Mouse (Mus musculus) cerebellum, adult 2 months (tissue): Measurements from ENCODE around the gene Cisd3. TPM values are rescaled to one million over a fixed set of nuclear protein-coding genes. Genes with fewer than 3 reads are reported as not detected.

Experiments used
- DNase-seq, 2 experiments: peaks; one replicate each; pipeline ENCODE4 v3.0.0; 2021
- H3K27ac ChIP-seq: fragments of 200-500 bp; 2 replicates; pipeline ENCODE4 v1.5.1; 2012; ENCODE audit warnings: low read length, control low read depth, inconsistent platforms; ENCODE audit not compliant: insufficient read depth
- H3K27me3 ChIP-seq: fragments of 200-500 bp; 2 replicates; pipeline ENCODE4 v1.6.1; 2012; ENCODE audit warnings: inconsistent platforms, mild to moderate bottlenecking, low read length, moderate library complexity; ENCODE audit not compliant: control insufficient read depth, insufficient read depth
- H3K4me1 ChIP-seq: fragments of 200-500 bp; 2 replicates; pipeline ENCODE4 v1.6.1; 2011; ENCODE audit warnings: low read length; ENCODE audit not compliant: control insufficient read depth, insufficient read depth
- H3K4me3 ChIP-seq: fragments of 200-500 bp; replicated peaks from 2 replicates; pipeline ENCODE3; 2011; ENCODE audit warnings: mild to moderate bottlenecking, low read depth, low read length, control low read depth; ENCODE audit not compliant: insufficient read depth
- CTCF ChIP-seq: fragments of 200-500 bp; IDR thresholded peaks from 2 replicates; pipeline ENCODE4 v1.5.1; 2011; ENCODE audit warnings: low read depth, mild to moderate bottlenecking, control low read depth, low read length, moderate library complexity, borderline replicate concordance; ENCODE audit not compliant: insufficient read depth
- POLR2A ChIP-seq: fragments of 200-500 bp; IDR thresholded peaks from 2 replicates; pipeline ENCODE4 v1.6.1; 2011; ENCODE audit warnings: low read length, control low read depth, borderline replicate concordance; ENCODE audit not compliant: insufficient read depth
- WGBS: fragments of 180-500 bp; shearing (Covaris S2); methylation state at CpG from one replicate; pipeline ENCODE4 v1.1.7; 2018; 5-methylcytosine and 5-hydroxymethylcytosine counted together
- polyA plus RNA-seq: library from polyadenylated mRNA; depleted of rRNA; stranded (reverse); fragments of >200 nt; gene quantifications from 2 replicates; pipeline ENCODE4 v1.2.3, GENCODE M21; 2012

The Cisd3 gene
- polyA plus RNA-seq, 1 experiment, result 70.2 TPM

GRCm38 (mm10) chr11:97660734-97661647 is 24.6 kb upstream of the Cisd3 start:
- Histone ChIP-seq H3K27ac (peak overlapping the region; percentile 65), H3K27me3 (no peaks in the 10 kb centered on the region), H3K4me3 (peak overlapping the region; percentile 76), H3K4me1 (peaks cover 15% of the 10 kb centered on the region)
- TF ChIP-seq POLR2A, result no peak
- DNase-seq, result peak in 1 of 2 experiments; percentile 26
- 13% methylated on average over 27 of the region's 27 CpGs for WGBS

- DNase-seq, result peak; percentile 44 to 47
- Histone ChIP-seq H3K4me1 (peaks cover 16% of the 10 kb centered on the region), H3K27me3 (no peaks in the 10 kb centered on the region), H3K27ac (no peak overlapping the region), H3K4me3 (peak overlapping the region; percentile 12)
- TF ChIP-seq POLR2A (no peak), CTCF (no peak)
- 3% methylated on average over 20 of the region's 20 CpGs for WGBS
Measured at GRCm38 (mm10) chr11:97661648-97662133, 23.9 kb upstream of the Cisd3 start.

GRCm38 (mm10) chr11:97662207-97662892 is 23.3 kb upstream of the Cisd3 start:
- H3K27me3 ChIP-seq, result no peaks in the 10 kb centered on the region
- peak overlapping the region; percentile 73 for H3K4me3 ChIP-seq
- peaks cover 16% of the 10 kb centered on the region for H3K4me1 ChIP-seq
- 0 out of 2 replicates have a peak overlapping the region, but pooled peaks have one; percentile 49 for H3K27ac ChIP-seq
- 5% methylated on average over 21 of the region's 21 CpGs for WGBS
- no peak for TF ChIP-seq CTCF
- TF ChIP-seq POLR2A, result no peak
- DNase-seq, result no peak

GRCm38 (mm10) chr11:97662893-97663527 is 22.6 kb upstream of the Cisd3 start, which contains the start of gene Mllt6:
TSS of gene Mllt6 (plus strand) at chr11:97663414.
- no peaks in the 10 kb centered on the region for H3K27me3 ChIP-seq
- H3K4me3 ChIP-seq, result peak within 1 kb of the TSS; percentile 91
- peak within 1 kb of the TSS; percentile 49 for H3K27ac ChIP-seq
- WGBS, result under 1% methylated on average over 40 of the region's 76 CpGs
- 0 out of 2 replicates have a peak, but pooled peaks have one; percentile 18 for TF ChIP-seq POLR2A
- TF ChIP-seq CTCF, result no peak
- peaks cover 15% of the 10 kb centered on the region for H3K4me1 ChIP-seq
- DNase-seq, result peak; percentile 80 to 86

GRCm38 (mm10) chr11:97663528-97664338 is 21.9 kb upstream of the Cisd3 start:
- WGBS, result 1% methylated on average over 35 of the region's 57 CpGs
- Histone ChIP-seq H3K4me1 (peaks cover 21% of the 10 kb centered on the region), H3K4me3 (peak overlapping the region; percentile 91), H3K27me3 (no peaks in the 10 kb centered on the region), H3K27ac (peak overlapping the region; percentile 29)
- peak; percentile 60 to 65 for DNase-seq
- no peak for TF ChIP-seq POLR2A
- no peak for TF ChIP-seq CTCF

- peak in 1 of 2 experiments; percentile 63 for DNase-seq
- peak overlapping the region; percentile 91 for H3K4me3 ChIP-seq
- TF ChIP-seq CTCF (no peak), POLR2A (no peak)
- peaks cover 22% of the 10 kb centered on the region for H3K4me1 ChIP-seq
- WGBS, result 0% methylated on average over 8 of the region's 8 CpGs
- H3K27ac ChIP-seq, result peak overlapping the region; percentile 29
- H3K27me3 ChIP-seq, result no peaks in the 10 kb centered on the region
Measured at GRCm38 (mm10) chr11:97664339-97664665, 21.3 kb upstream of the Cisd3 start.
